Mouse (Mus musculus) erythroblast, adult 5-6 weeks (primary cell): ENCODE measurements around the gene Ubxn6. TPM values are rescaled to one million over a fixed set of nuclear protein-coding genes. Genes with fewer than 3 reads are reported as not detected.
A peak's percentile ranks its signal among the peaks of the same experiment; 100 is the strongest.
"Not testable (repeated sequence)": the region's sequence is repeated elsewhere in the genome, so short reads cannot be mapped to it uniquely, and the experiment has no call there.

Experiments
- ATAC-seq: replicated peaks from 2 replicates; pipeline ENCODE4 v1.8.0; 2016; ENCODE audit warnings: moderate number of reproducible peaks, mild to moderate bottlenecking, moderate TSS enrichment, inconsistent platforms; ENCODE audit not compliant: poor library complexity, low FRiP score, severe bottlenecking
- total RNA-seq, 2 experiments: library from RNA; stranded (forward) in 1 of 2; stranded (reverse) in 1 of 2; fragments of 150-400 nt in 1 of 2; fragments of 200-764, 138-1000 nt in 1 of 2; gene quantifications; 2 replicates each; pipeline versions ENCODE4 v1.2.3 to v1.2.4; 2015 to 2017; ENCODE audit warnings: low replicate concordance in 2 of 2

The Ubxn6 gene
- total RNA-seq, 2 experiments from 2014 or later = 3.1 to 15.2 TPM

- no peak for ATAC-seq
These were observed 8.4 kb downstream of the Ubxn6 start for GRCm38 (mm10) chr17:56066451-56066850.

- ATAC-seq = not testable (repeated sequence)
These were observed 9.1 kb downstream of the Ubxn6 start for GRCm38 (mm10) chr17:56065715-56066114.

- no peak for ATAC-seq
These were observed 12.7 kb downstream of the Ubxn6 start for GRCm38 (mm10) chr17:56062081-56062480.

- ATAC-seq = no peak
These were observed 17.3 kb downstream of the Ubxn6 start for GRCm38 (mm10) chr17:56057381-56058120.

GRCm38 (mm10) chr17:56055945-56056678 is 18.7 kb downstream of the Ubxn6 start:
- ATAC-seq = no peak

GRCm38 (mm10) chr17:56054938-56055337 is 19.9 kb downstream of the Ubxn6 start:
- ATAC-seq = no peak

GRCm38 (mm10) chr17:56051369-56051768 is 23.5 kb downstream of the Ubxn6 start:
- no peak for ATAC-seq

GRCm38 (mm10) chr17:56040857-56041163 is 34.0 kb downstream of the Ubxn6 start:
- ATAC-seq = 0 out of 2 replicates have a peak, but pooled peaks have one; percentile 22

- ATAC-seq = peak; percentile 77
These were observed 34.6 kb downstream of the Ubxn6 start, which contains the start of gene Chaf1a for GRCm38 (mm10) chr17:56040030-56040856. TSS of gene Chaf1a (plus strand) at chr17:56040439.

GRCm38 (mm10) chr17:56039345-56039744 is 35.5 kb downstream of the Ubxn6 start:
- ATAC-seq = no peak

- ATAC-seq = no peak
These were observed 36.1 kb downstream of the Ubxn6 start for GRCm38 (mm10) chr17:56038583-56039261.

- peak; percentile 3; the same call in 1 of the 2 replicates for ATAC-seq
These were observed 37.9 kb downstream of the Ubxn6 start for GRCm38 (mm10) chr17:56036901-56037287.

GRCm38 (mm10) chr17:56036176-56036900 is 38.5 kb downstream of the Ubxn6 start, which contains the start of gene Sh3gl1:
TSS of gene Sh3gl1 (minus strand) at chr17:56036635.
- peak; percentile 82 for ATAC-seq

- ATAC-seq = no peak
These were observed 39.6 kb downstream of the Ubxn6 start for GRCm38 (mm10) chr17:56035216-56035615.

GRCm38 (mm10) chr17:56034726-56035100 is 40.1 kb downstream of the Ubxn6 start:
- no peak for ATAC-seq

- no peak for ATAC-seq
These were observed 40.6 kb downstream of the Ubxn6 start for GRCm38 (mm10) chr17:56034040-56034725.

GRCm38 (mm10) chr17:56032831-56033230 is 42.0 kb downstream of the Ubxn6 start:
- ATAC-seq = no peak

- ATAC-seq = no peak
These were observed 42.6 kb downstream of the Ubxn6 start for GRCm38 (mm10) chr17:56032127-56032733.
